Mouse (Mus musculus) heart, postnatal 0 days (tissue): Measurements from ENCODE around the gene Fam135a. TPM values are rescaled to one million over a fixed set of nuclear protein-coding genes. Genes with fewer than 3 reads are reported as not detected.

Experiments
- ATAC-seq: fragments of 200-750 bp; cut with Nextera tagmentation; 2 replicates; pipeline ENCODE4 v1.8.0; 2017; ENCODE audit warnings: low read depth, moderate number of reproducible peaks, moderate library complexity; ENCODE audit not compliant: insufficient read depth
- DNase-seq: peaks from one replicate; pipeline ENCODE4 v3.0.0-alpha.2; 2016; ENCODE audit warnings: low spot score
- H3K27ac ChIP-seq: fragments of 300-500 bp; sonication (generic); 2 replicates; pipeline ENCODE4 v1.5.1; 2014; ENCODE audit warnings: low read depth, mild to moderate bottlenecking
- H3K27me3 ChIP-seq: fragments of 300-500 bp; sonication (generic); 2 replicates; pipeline ENCODE4 v1.6.1; 2014; ENCODE audit warnings: low read length, mixed read lengths; ENCODE audit not compliant: control insufficient read depth, insufficient read depth
- H3K36me3 ChIP-seq: fragments of 300-500 bp; sonication (generic); replicated peaks from 2 replicates; pipeline ENCODE4 v1.6.1; 2014; ENCODE audit warnings: low read length, mixed read lengths; ENCODE audit not compliant: control insufficient read depth, insufficient read depth
- H3K4me1 ChIP-seq: fragments of 300-500 bp; sonication (generic); 2 replicates; pipeline ENCODE4 v1.6.1; 2014; ENCODE audit warnings: antibody characterized with exemption; ENCODE audit not compliant: control insufficient read depth, insufficient read depth
- H3K4me2 ChIP-seq: fragments of 300-500 bp; sonication (generic); 2 replicates; pipeline ENCODE4 v1.6.1; 2014; ENCODE audit warnings: low read depth, mild to moderate bottlenecking, low read length, moderate library complexity
- H3K4me3 ChIP-seq: fragments of 300-500 bp; sonication (generic); 2 replicates; pipeline ENCODE4 v1.5.1; 2014; ENCODE audit warnings: low read depth, low read length
- H3K9ac ChIP-seq: fragments of 300-500 bp; sonication (generic); replicated peaks from 2 replicates; pipeline ENCODE4 v1.6.1; 2014; ENCODE audit warnings: low read depth, low read length, mixed read lengths
- H3K9me3 ChIP-seq: fragments of 300-500 bp; sonication (generic); replicated peaks from 2 replicates; pipeline ENCODE4 v1.6.1; 2016; ENCODE audit warnings: low read length; ENCODE audit not compliant: control insufficient read depth
- CTCF ChIP-seq: IDR thresholded peaks from 2 replicates; pipeline ENCODE4 v1.5.1; 2016; ENCODE audit warnings: antibody characterized with exemption, control low read depth, low read depth
- EP300 ChIP-seq: IDR thresholded peaks from 2 replicates; pipeline ENCODE4 v1.6.1; 2016; ENCODE audit warnings: antibody characterized with exemption, low read depth
- WGBS: fragments of 180-500 bp; shearing (Covaris S2); extraction: QIAGEN DNeasy Blood & Tissue Kit; methylation state at CpG from one replicate; pipeline ENCODE4 v1.1.7; 2014; 5-methylcytosine and 5-hydroxymethylcytosine counted together
- polyA plus RNA-seq: library from polyadenylated mRNA; unstranded; fragments of >200 nt; fragmentation: Nextera tagmentation; extraction: Ambion mirVana; gene quantifications from 2 replicates; pipeline ENCODE4 v1.2.1, GENCODE M21; 2015
- total RNA-seq: library from RNA; depleted of rRNA; stranded (reverse); fragments of >200 nt; gene quantifications from 2 replicates; pipeline ENCODE4 v1.2.3, GENCODE M21; 2014; ENCODE audit warnings: low replicate concordance

Fam135a gene
- total and polyA plus RNA-seq, 2 experiments from 2014 or later: 18.0 to 25.2 TPM

DNA sequence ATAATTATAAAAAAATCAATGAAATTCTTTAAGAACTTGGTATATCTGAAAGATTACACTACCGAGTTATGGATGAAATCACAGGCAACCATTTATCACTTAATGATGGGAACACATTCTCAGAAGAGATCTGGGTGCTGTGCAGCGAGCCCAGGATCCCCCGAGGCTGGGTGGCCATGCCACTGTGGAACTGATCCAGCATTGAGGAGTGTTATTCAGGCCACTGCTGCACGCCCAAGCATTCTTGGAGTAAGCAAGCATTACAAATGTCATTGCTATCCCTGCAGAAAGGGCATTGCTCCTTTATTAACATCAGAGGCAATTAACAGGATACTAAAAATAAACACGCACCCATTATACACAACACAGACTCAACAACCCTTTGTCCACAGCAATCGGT is 89.3 kb downstream of the Fam135a start:
- DNase-seq (no peak), ATAC-seq (no peak)
- H3K9ac ChIP-seq: no peak overlapping the region
- no peak overlapping the region for H3K27ac ChIP-seq
- H3K9me3 ChIP-seq: no peaks in the 10 kb centered on the region
- H3K36me3 ChIP-seq: peaks cover 15% of the 10 kb centered on the region
- no peak for TF ChIP-seq EP300
- no peak for TF ChIP-seq CTCF
- H3K4me1 ChIP-seq: no peaks in the 10 kb centered on the region
- no peak overlapping the region for H3K4me2 ChIP-seq
- H3K27me3 ChIP-seq: no peaks in the 10 kb centered on the region
- no peak overlapping the region for H3K4me3 ChIP-seq
- WGBS: 69% methylated on average over 6 of the region's 6 CpGs

DNA sequence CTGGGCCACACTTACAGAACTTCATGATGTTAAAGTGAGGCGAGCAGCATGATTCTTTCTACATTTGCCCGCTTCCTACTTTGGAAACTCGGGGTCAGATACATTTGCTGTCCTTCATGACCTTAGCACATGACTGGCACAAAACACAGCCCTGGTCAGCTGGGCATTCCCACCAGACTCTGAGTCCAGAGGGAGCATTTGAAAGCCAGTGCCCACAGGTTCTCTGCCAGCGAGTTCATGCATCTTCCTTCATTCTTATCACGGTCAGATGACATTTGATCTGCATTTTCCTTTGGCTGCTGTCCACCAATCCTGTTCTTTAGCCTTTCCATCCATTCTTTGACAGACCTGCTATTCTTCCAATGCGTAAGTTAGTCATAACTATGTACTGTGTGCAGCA is 90.1 kb downstream of the Fam135a start:
- Histone ChIP-seq H3K27ac (no peak overlapping the region), H3K9me3 (no peaks in the 10 kb centered on the region), H3K4me2 (no peak overlapping the region), H3K4me3 (no peak overlapping the region), H3K36me3 (peaks cover 15% of the 10 kb centered on the region), H3K4me1 (no peaks in the 10 kb centered on the region), H3K27me3 (no peaks in the 10 kb centered on the region), H3K9ac (no peak overlapping the region)
- 77% methylated on average over 6 of the region's 6 CpGs for WGBS
- ATAC-seq (no peak), DNase-seq (no peak)
- no peak for TF ChIP-seq CTCF
- TF ChIP-seq EP300: no peak

DNA sequence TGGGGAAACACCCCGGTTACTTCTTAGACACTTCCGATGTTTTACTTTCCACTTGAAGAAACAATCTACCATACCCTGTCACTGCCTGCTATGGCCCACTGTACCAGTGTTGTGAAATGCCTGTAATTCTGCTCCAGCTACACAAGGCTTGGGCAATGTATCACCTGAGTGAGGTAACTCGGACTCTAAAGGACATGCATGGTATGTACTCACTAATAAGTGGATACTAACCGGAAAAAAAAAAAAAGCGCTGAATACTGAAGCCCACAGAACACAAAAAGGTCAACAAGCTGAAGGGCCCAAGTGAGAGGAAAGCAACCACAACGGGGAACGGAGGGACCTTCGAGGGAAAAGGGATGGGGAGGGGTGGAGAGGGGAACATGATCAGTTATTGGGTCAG is 92.5 kb downstream of the Fam135a start:
- ATAC-seq: no peak

DNA sequence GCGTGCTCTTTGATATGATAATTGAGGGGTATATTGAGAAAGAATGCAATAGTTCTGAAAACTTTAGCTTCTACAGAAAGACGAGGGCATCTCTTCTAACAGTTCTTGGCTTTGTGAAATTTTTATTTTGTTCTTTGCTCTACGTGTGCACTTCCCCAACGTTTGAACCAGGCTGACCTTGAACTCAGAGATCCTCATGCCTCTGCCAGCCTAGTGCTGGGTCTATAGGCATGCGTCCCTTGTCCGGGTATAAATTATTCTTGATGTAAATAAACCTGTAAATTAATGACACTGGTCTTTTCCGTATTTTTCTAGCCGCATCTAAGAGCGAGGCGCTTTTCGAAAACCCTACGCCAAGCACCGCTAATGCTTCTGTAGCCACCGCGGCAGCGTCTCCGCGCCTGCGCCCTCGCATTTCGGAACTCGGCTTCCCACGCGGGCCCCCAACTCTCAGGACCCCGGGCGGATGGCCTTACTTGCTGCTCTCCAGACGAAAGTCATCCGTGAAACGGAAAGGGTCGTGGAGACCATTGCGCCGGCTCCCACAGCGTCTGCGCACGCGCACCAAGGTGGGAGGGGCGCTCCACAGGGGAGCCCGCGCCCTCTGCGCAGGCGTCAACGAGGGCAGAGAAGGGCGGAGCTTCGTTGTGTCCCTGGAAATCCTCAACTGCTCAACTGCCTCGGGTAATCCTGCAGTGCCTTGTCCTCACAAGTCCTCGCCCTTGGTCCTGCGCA is 94.9 kb downstream of the Fam135a start, which contains the start of gene Sdhaf4:
Gene Sdhaf4, minus strand, starts transcription at position 587 of the 735 bp plus-strand sequence.
- H3K4me1 ChIP-seq: peaks cover 3% of the 10 kb centered on the region; the same call in 1 of the 2 replicates
- H3K4me2 ChIP-seq: peak within 1 kb of the TSS; percentile 66
- under 1% methylated on average over 47 of the region's 47 CpGs for WGBS
- no peaks in the 10 kb centered on the region for H3K27me3 ChIP-seq
- peak; percentile 98 for ATAC-seq
- peak; percentile 90 for DNase-seq
- TF ChIP-seq EP300: no peak
- TF ChIP-seq CTCF: no peak
- H3K9me3 ChIP-seq: no peaks in the 10 kb centered on the region
- peaks cover 30% of the 10 kb centered on the region for H3K36me3 ChIP-seq
- H3K27ac ChIP-seq: peak within 1 kb of the TSS; percentile 90
- peak within 1 kb of the TSS; percentile 86 for H3K9ac ChIP-seq
- peak within 1 kb of the TSS; percentile 88 for H3K4me3 ChIP-seq

More for the DNA sequence above, 92.5 kb downstream of the Fam135a start:
- no peaks in the 10 kb centered on the region for H3K9me3 ChIP-seq
- H3K4me1 ChIP-seq: peaks cover 3% of the 10 kb centered on the region; the same call in 1 of the 2 replicates
- 88% methylated on average over 8 of the region's 8 CpGs for WGBS
- no peaks in the 10 kb centered on the region for H3K27me3 ChIP-seq
- H3K4me2 ChIP-seq: no peak overlapping the region
- H3K9ac ChIP-seq: no peak overlapping the region
- H3K36me3 ChIP-seq: peaks cover 10% of the 10 kb centered on the region; the same call in 1 of the 2 replicates
- H3K4me3 ChIP-seq: no peak overlapping the region
- DNase-seq: no peak
- TF ChIP-seq EP300 (no peak), CTCF (no peak)
- no peak overlapping the region for H3K27ac ChIP-seq

DNA sequence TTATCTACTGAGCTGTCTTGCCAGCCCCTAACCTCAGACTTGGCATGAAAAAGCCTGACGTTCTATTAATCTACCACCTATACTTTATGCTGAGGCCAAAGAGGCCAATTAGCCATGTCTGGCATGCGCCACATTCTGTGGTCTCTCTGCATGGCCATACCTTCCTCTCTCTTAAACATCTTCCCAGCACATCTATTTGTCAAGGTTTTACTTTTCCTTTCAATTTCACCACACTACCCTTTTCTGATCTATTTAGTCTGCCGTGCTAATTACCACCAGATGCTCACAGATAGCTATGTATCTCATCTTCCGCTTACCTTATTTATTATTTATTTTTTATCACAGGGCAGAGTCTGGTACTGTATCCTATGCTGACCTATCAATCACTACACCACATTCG is 100.8 kb downstream of the Fam135a start:
- ATAC-seq (no peak), DNase-seq (no peak)
- no peak overlapping the region for H3K27ac ChIP-seq
- peaks cover 65% of the 10 kb centered on the region for H3K36me3 ChIP-seq
- TF ChIP-seq CTCF (no peak), EP300 (no peak)
- H3K27me3 ChIP-seq: no peaks in the 10 kb centered on the region
- WGBS: 87% methylated on average over 5 of the region's 5 CpGs
- no peaks in the 10 kb centered on the region for H3K9me3 ChIP-seq
- no peak overlapping the region for H3K4me3 ChIP-seq
- no peak overlapping the region for H3K9ac ChIP-seq
- no peak overlapping the region for H3K4me2 ChIP-seq
- H3K4me1 ChIP-seq: peaks cover 1% of the 10 kb centered on the region; the same call in 1 of the 2 replicates

DNA sequence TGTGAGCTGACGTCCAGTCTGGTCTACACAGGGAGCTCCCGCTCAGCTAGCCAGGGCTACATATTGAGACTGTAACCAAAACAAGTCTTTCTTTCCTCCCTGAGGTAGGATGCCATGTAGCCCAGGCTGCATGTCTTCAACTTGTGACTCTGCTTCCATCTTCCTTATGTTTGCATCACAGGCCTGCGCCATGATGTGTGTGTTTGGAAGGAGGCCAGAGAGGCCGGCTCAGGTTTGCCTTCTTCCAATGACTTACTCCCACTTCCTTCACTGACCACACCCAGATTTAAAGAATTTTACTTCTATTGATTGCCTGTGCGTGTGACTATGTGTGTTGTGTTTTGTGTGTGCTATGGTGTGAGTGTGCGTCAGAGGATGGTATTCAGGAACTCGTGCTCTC is 101.3 kb downstream of the Fam135a start:
- Histone ChIP-seq H3K9me3 (no peaks in the 10 kb centered on the region), H3K27ac (no peak overlapping the region), H3K4me1 (no peaks in the 10 kb centered on the region), H3K27me3 (no peaks in the 10 kb centered on the region), H3K4me2 (no peak overlapping the region), H3K9ac (no peak overlapping the region), H3K4me3 (no peak overlapping the region), H3K36me3 (peaks cover 65% of the 10 kb centered on the region)
- TF ChIP-seq EP300: no peak
- no peak for TF ChIP-seq CTCF
- DNase-seq (no peak), ATAC-seq (no peak)
- 96% methylated on average over 7 of the region's 7 CpGs for WGBS
